Mouse (Mus musculus) hindbrain, postnatal 0 days (tissue): ENCODE data around the gene Snai1. TPM values are rescaled to one million over a fixed set of nuclear protein-coding genes. Genes with fewer than 3 reads are reported as not detected.

Experiments
- ATAC-seq: fragments of 200-750 bp; cut with Nextera tagmentation; 2 replicates; pipeline ENCODE4 v1.8.0; 2017; ENCODE audit warnings: mild to moderate bottlenecking, moderate TSS enrichment, moderate library complexity
- DNase-seq: peaks from one replicate; pipeline ENCODE4 v3.0.0-alpha.2; 2015; ENCODE audit warnings: low spot score
- H3K27ac ChIP-seq: fragments of 300-500 bp; sonication (generic); 2 replicates; pipeline ENCODE4 v1.5.1; 2014; ENCODE audit warnings: mild to moderate bottlenecking
- H3K27me3 ChIP-seq: fragments of 300-500 bp; sonication (generic); 2 replicates; pipeline ENCODE4 v1.6.1; 2014; ENCODE audit warnings: low read length, mixed read lengths; ENCODE audit not compliant: insufficient read depth
- H3K36me3 ChIP-seq: fragments of 300-500 bp; sonication (generic); 2 replicates; pipeline ENCODE4 v1.6.1; 2014; ENCODE audit warnings: low read length, mixed read lengths; ENCODE audit not compliant: insufficient read depth
- H3K4me1 ChIP-seq: fragments of 300-500 bp; sonication (generic); 2 replicates; pipeline ENCODE4 v1.6.1; 2014; ENCODE audit warnings: antibody characterized with exemption, low read length, mixed read lengths; ENCODE audit not compliant: insufficient read depth
- H3K4me2 ChIP-seq: fragments of 300-500 bp; sonication (generic); 2 replicates; pipeline ENCODE4 v1.6.1; 2014; ENCODE audit warnings: low read depth, mild to moderate bottlenecking, low read length, moderate library complexity, mixed read lengths
- H3K4me3 ChIP-seq: fragments of 300-500 bp; sonication (generic); 2 replicates; pipeline ENCODE4 v1.5.1; 2014; ENCODE audit warnings: low read length
- H3K9ac ChIP-seq: fragments of 300-500 bp; sonication (generic); replicated peaks from 2 replicates; pipeline ENCODE4 v1.6.1; 2014; ENCODE audit warnings: mild to moderate bottlenecking, low read length, moderate library complexity, mixed read lengths
- H3K9me3 ChIP-seq: fragments of 300-500 bp; sonication (generic); 2 replicates; pipeline ENCODE4 v1.6.1; 2016; ENCODE audit warnings: low read length, mixed read lengths
- CTCF ChIP-seq: IDR thresholded peaks from 2 replicates; pipeline ENCODE4 v1.5.1; 2016; ENCODE audit warnings: antibody characterized with exemption, control low read depth, low read depth
- WGBS: fragments of 180-500 bp; shearing (Covaris S2); extraction: QIAGEN DNeasy Blood & Tissue Kit; methylation state at CpG from one replicate; pipeline ENCODE4 v1.1.7; 2014; 5-methylcytosine and 5-hydroxymethylcytosine counted together
- polyA plus RNA-seq: library from polyadenylated mRNA; unstranded; fragments of >200 nt; fragmentation: Nextera tagmentation; extraction: Ambion mirVana; gene quantifications from 2 replicates; pipeline ENCODE4 v1.2.1, GENCODE M21; 2015
- total RNA-seq: library from RNA; depleted of rRNA; stranded (reverse); fragments of >200 nt; gene quantifications from 2 replicates; pipeline ENCODE4 v1.2.3, GENCODE M21; 2014

Snai1 gene
- total and polyA plus RNA-seq, 2 experiments from 2014 or later, result 1.2 to 4.3 TPM

DNA sequence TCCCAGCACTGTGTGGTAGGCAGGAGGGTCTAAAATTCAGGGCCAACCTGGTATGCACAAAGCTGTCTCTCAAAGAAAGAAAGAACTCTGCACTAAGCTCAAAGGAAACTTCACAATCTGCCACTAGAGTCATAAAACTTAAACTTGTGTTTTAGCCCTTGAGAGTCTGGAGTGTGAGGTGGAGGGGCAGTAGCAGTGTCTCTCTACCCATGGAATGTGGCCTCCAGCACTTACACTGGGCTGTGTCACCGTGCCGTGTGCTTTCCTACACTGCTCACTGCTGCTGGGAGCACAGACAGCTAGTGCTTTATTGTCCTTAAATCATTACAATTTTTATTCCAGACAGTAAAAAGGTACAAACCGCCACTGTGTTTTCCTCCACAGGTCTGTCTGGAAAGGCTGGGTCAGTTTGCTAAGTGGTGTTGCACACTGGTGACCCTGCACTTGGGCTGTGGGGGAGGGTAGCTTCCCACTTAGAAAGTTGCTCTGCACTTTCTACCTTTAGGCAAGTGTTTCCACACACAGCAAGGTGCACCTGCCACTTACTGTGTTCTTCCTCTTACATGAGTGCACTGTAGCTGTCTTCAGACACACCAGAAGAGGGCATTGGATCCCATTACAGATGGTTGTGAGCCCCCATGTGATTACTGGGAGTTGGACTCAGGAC lies 30.1 kb upstream of the Snai1 start:
- Histone ChIP-seq H3K27ac (no peak overlapping the region), H3K9me3 (no peaks in the 10 kb centered on the region), H3K27me3 (no peaks in the 10 kb centered on the region), H3K4me2 (no peak overlapping the region), H3K4me3 (no peak overlapping the region), H3K36me3 (peaks cover 37% of the 10 kb centered on the region), H3K4me1 (peaks cover 11% of the 10 kb centered on the region; the same call in 1 of the 2 replicates), H3K9ac (no peak overlapping the region)
- TF ChIP-seq CTCF, result no peak
- DNase-seq, result no peak
- ATAC-seq, result no peak
- 95% methylated on average over 3 of the region's 3 CpGs for WGBS

- H3K36me3 ChIP-seq, result peaks cover 44% of the 10 kb centered on the region
- TF ChIP-seq CTCF, result no peak
- 96% methylated on average over 4 of the region's 4 CpGs for WGBS
Observed at GRCm38 (mm10) chr2:167508569-167508968, 29.4 kb upstream of the Snai1 start.

GRCm38 (mm10) chr2:167510485-167510884 lies 27.5 kb upstream of the Snai1 start:
- TF ChIP-seq CTCF, result no peak
- WGBS, result 88% methylated on average over 3 of the region's 3 CpGs
- Histone ChIP-seq H3K4me3 (no peak overlapping the region), H3K4me1 (no peaks in the 10 kb centered on the region), H3K36me3 (peaks cover 61% of the 10 kb centered on the region), H3K27ac (no peak overlapping the region), H3K9me3 (no peaks in the 10 kb centered on the region), H3K9ac (no peak overlapping the region), H3K4me2 (no peak overlapping the region), H3K27me3 (no peaks in the 10 kb centered on the region)
- ATAC-seq, result no peak
- no peak for DNase-seq

More at GRCm38 (mm10) chr2:167508569-167508968, 29.4 kb upstream of the Snai1 start:
- no peak overlapping the region for H3K4me2 ChIP-seq
- ATAC-seq, result no peak
- no peak overlapping the region for H3K4me3 ChIP-seq
- H3K9me3 ChIP-seq, result no peaks in the 10 kb centered on the region
- no peaks in the 10 kb centered on the region for H3K27me3 ChIP-seq
- H3K9ac ChIP-seq, result no peak overlapping the region
- no peak for DNase-seq
- H3K4me1 ChIP-seq, result peaks cover 11% of the 10 kb centered on the region; the same call in 1 of the 2 replicates
- no peak overlapping the region for H3K27ac ChIP-seq

DNA sequence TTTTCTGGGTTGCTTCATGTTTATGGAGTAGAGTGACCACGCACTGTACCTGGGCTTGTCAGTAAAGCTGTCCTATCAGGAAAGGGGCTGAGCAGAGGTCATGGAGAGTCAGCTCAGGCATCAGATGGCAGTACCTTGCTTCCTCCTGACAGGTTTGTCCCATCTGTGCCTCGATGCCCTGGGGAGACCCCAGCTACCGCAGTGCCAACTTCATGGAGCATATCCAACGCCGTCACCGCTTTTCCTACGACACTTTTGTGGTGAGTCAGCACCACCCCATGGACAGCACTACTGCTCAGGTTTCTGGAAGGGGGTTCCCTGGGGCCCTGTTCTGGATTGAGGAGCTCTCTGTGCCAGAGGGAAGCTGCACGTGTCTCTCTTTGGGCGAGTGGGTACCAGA lies 25.6 kb upstream of the Snai1 start:
- peak; percentile 29; the same call in 1 of the 2 replicates for ATAC-seq
- H3K4me2 ChIP-seq, result no peak overlapping the region
- no peak overlapping the region for H3K9ac ChIP-seq
- 83% methylated on average over 9 of the region's 9 CpGs for WGBS
- TF ChIP-seq CTCF, result no peak
- H3K4me1 ChIP-seq, result no peaks in the 10 kb centered on the region
- H3K27ac ChIP-seq, result no peak overlapping the region
- no peaks in the 10 kb centered on the region for H3K9me3 ChIP-seq
- H3K36me3 ChIP-seq, result peaks cover 75% of the 10 kb centered on the region
- no peaks in the 10 kb centered on the region for H3K27me3 ChIP-seq
- no peak overlapping the region for H3K4me3 ChIP-seq
- no peak for DNase-seq

GRCm38 (mm10) chr2:167512970-167513369 lies 25.0 kb upstream of the Snai1 start:
- Histone ChIP-seq H3K27me3 (no peaks in the 10 kb centered on the region), H3K9ac (no peak overlapping the region), H3K4me1 (no peaks in the 10 kb centered on the region), H3K4me3 (no peak overlapping the region), H3K4me2 (no peak overlapping the region), H3K9me3 (no peaks in the 10 kb centered on the region), H3K36me3 (peaks cover 80% of the 10 kb centered on the region), H3K27ac (no peak overlapping the region)
- peak; percentile 57 for TF ChIP-seq CTCF
- no peak for ATAC-seq
- WGBS, result 86% methylated on average over 5 of the region's 5 CpGs
- peak; percentile 20 for DNase-seq

DNA sequence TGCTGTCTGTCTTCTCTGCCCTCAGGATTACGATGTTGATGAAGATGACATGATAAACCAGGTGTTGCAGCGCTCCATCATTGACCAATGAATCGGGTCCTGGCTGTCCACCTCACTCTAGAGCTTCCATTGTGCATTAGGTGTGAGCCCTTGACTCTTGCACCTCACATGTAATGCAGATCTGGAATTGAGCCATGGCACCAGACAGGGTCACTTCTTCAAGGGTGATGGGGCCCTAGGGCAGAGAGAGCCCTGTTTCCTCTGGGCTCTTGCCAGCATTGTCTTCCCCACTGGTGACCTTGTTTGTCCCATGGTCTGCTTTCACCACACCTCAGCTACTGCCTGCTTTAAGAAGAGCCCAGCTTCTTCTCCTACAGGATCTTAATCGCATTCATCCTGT lies 23.4 kb upstream of the Snai1 start:
- H3K27me3 ChIP-seq, result no peaks in the 10 kb centered on the region
- H3K9ac ChIP-seq, result no peak overlapping the region
- DNase-seq (no peak), ATAC-seq (no peak)
- no peak overlapping the region for H3K27ac ChIP-seq
- H3K4me1 ChIP-seq, result no peaks in the 10 kb centered on the region
- TF ChIP-seq CTCF, result no peak
- H3K4me2 ChIP-seq, result no peak overlapping the region
- H3K36me3 ChIP-seq, result peaks cover 71% of the 10 kb centered on the region
- no peaks in the 10 kb centered on the region for H3K9me3 ChIP-seq
- 98% methylated on average over 4 of the region's 4 CpGs for WGBS
- no peak overlapping the region for H3K4me3 ChIP-seq

GRCm38 (mm10) chr2:167515688-167516087 lies 22.3 kb upstream of the Snai1 start:
- Histone ChIP-seq H3K9ac (no peak overlapping the region), H3K36me3 (peaks cover 67% of the 10 kb centered on the region), H3K9me3 (no peaks in the 10 kb centered on the region), H3K27me3 (no peaks in the 10 kb centered on the region), H3K27ac (no peak overlapping the region), H3K4me3 (no peak overlapping the region), H3K4me1 (no peaks in the 10 kb centered on the region), H3K4me2 (no peak overlapping the region)
- DNase-seq, result no peak
- 90% methylated on average over 5 of the region's 5 CpGs for WGBS
- no peak for TF ChIP-seq CTCF
- ATAC-seq, result no peak
